Mouse (Mus musculus) intestine, embryonic 16.5 days (tissue): ENCODE measurements at regions not wholly inside any gene's neighbourhood (a gene's known extent, or its start where the extent isn't known, plus 50 kb on each side); places are given as distances from the start of the nearest gene placed in this dataset.
A peak's percentile ranks its signal among the peaks of the same experiment; 100 is the strongest.

Experiments used
- ATAC-seq: fragments of 200-750 bp; cut with Nextera tagmentation; 2 replicates; pipeline ENCODE4 v1.8.0; 2017; ENCODE audit warnings: moderate TSS enrichment, moderate library complexity
- H3K27ac ChIP-seq: fragments of 300-500 bp; sonication (generic); 2 replicates; pipeline ENCODE4 v1.5.1; 2014; ENCODE audit warnings: mild to moderate bottlenecking, low read length
- H3K27me3 ChIP-seq: fragments of 300-500 bp; sonication (generic); replicated peaks from 2 replicates; pipeline ENCODE4 v1.6.1; 2014; ENCODE audit warnings: low read length, control low read depth, mixed read lengths; ENCODE audit not compliant: control insufficient read depth, insufficient read depth
- H3K36me3 ChIP-seq: fragments of 300-500 bp; sonication (generic); 2 replicates; pipeline ENCODE4 v1.6.1; 2014; ENCODE audit warnings: low read length, control low read depth; ENCODE audit not compliant: control insufficient read depth, insufficient read depth
- H3K4me1 ChIP-seq: fragments of 300-500 bp; sonication (generic); 2 replicates; pipeline ENCODE4 v1.6.1; 2014; ENCODE audit warnings: low read length, control low read depth, mixed read lengths; ENCODE audit not compliant: control insufficient read depth, insufficient read depth
- H3K4me2 ChIP-seq: fragments of 300-500 bp; sonication (generic); 2 replicates; pipeline ENCODE4 v1.6.1; 2014; ENCODE audit warnings: low read depth, low read length, control low read depth
- H3K4me3 ChIP-seq: fragments of 300-500 bp; sonication (generic); 2 replicates; pipeline ENCODE4 v1.5.1; 2014; ENCODE audit warnings: mild to moderate bottlenecking, low read length
- H3K9ac ChIP-seq: fragments of 300-500 bp; sonication (generic); 2 replicates; pipeline ENCODE4 v1.6.1; 2014; ENCODE audit warnings: low read depth, low read length
- H3K9me3 ChIP-seq: fragments of 300-500 bp; sonication (generic); 2 replicates; pipeline ENCODE4 v1.6.1; 2016; ENCODE audit warnings: low read length, control low read depth; ENCODE audit not compliant: control insufficient read depth
- WGBS: fragments of 180-500 bp; shearing (Covaris S2); extraction: QIAGEN DNeasy Blood & Tissue Kit; methylation state at CpG from one replicate; pipeline ENCODE4 v1.1.7; 2014; 5-methylcytosine and 5-hydroxymethylcytosine counted together

GRCm38 (mm10) chr1:60639536-60639935, 72.6 kb upstream of the Raph1 start:
- Histone ChIP-seq H3K9ac (no peak overlapping the region), H3K9me3 (no peaks in the 10 kb centered on the region), H3K27ac (no peak overlapping the region), H3K36me3 (no peaks in the 10 kb centered on the region), H3K4me1 (no peaks in the 10 kb centered on the region; the same call in 1 of the 2 replicates), H3K27me3 (no peaks in the 10 kb centered on the region), H3K4me2 (no peak overlapping the region), H3K4me3 (no peak overlapping the region)
- WGBS, result 80% methylated on average over 2 of the region's 2 CpGs
- no peak for ATAC-seq

GRCm38 (mm10) chr1:60639059-60639458, 72.2 kb upstream of the Raph1 start:
- H3K4me1 ChIP-seq, result no peaks in the 10 kb centered on the region; the same call in 1 of the 2 replicates
- H3K9ac ChIP-seq, result no peak overlapping the region
- H3K9me3 ChIP-seq, result no peaks in the 10 kb centered on the region
- 63% methylated on average over 2 of the region's 2 CpGs for WGBS
- H3K36me3 ChIP-seq, result no peaks in the 10 kb centered on the region
- H3K4me2 ChIP-seq, result no peak overlapping the region
- no peaks in the 10 kb centered on the region for H3K27me3 ChIP-seq
- H3K27ac ChIP-seq, result no peak overlapping the region
- no peak for ATAC-seq
- no peak overlapping the region for H3K4me3 ChIP-seq

- 54% methylated on average over 3 of the region's 3 CpGs for WGBS
- ATAC-seq, result peak; percentile 63
- H3K27ac ChIP-seq, result no peak overlapping the region
Measured at GRCm38 (mm10) chr1:60636802-60637452, 70.0 kb upstream of the Raph1 start.

GRCm38 (mm10) chr1:60627786-60628453, 61.0 kb upstream of the Raph1 start:
- Histone ChIP-seq H3K9me3 (no peaks in the 10 kb centered on the region), H3K9ac (no peak overlapping the region), H3K27me3 (no peaks in the 10 kb centered on the region), H3K4me1 (peaks cover 14% of the 10 kb centered on the region; the same call in 1 of the 2 replicates), H3K36me3 (no peaks in the 10 kb centered on the region), H3K27ac (peak overlapping the region; percentile 9; the same call in 1 of the 2 replicates), H3K4me2 (no peak overlapping the region), H3K4me3 (no peak overlapping the region)
- WGBS, result 53% methylated on average over 9 of the region's 9 CpGs
- no peak for ATAC-seq

More at GRCm38 (mm10) chr1:60636802-60637452, 70.0 kb upstream of the Raph1 start:
- Histone ChIP-seq H3K27me3 (no peaks in the 10 kb centered on the region), H3K36me3 (no peaks in the 10 kb centered on the region), H3K9me3 (no peaks in the 10 kb centered on the region), H3K4me3 (no peak overlapping the region), H3K4me2 (no peak overlapping the region), H3K4me1 (no peaks in the 10 kb centered on the region), H3K9ac (no peak overlapping the region)

GRCm38 (mm10) chr1:60627367-60627766, 60.5 kb upstream of the Raph1 start:
- no peak overlapping the region for H3K4me3 ChIP-seq
- no peak for ATAC-seq
- WGBS, result 51% methylated on average over 4 of the region's 4 CpGs
- H3K27me3 ChIP-seq, result no peaks in the 10 kb centered on the region
- H3K4me1 ChIP-seq, result peaks cover 14% of the 10 kb centered on the region; the same call in 1 of the 2 replicates
- peak overlapping the region; percentile 9; the same call in 1 of the 2 replicates for H3K27ac ChIP-seq
- no peaks in the 10 kb centered on the region for H3K36me3 ChIP-seq
- no peaks in the 10 kb centered on the region for H3K9me3 ChIP-seq
- no peak overlapping the region for H3K9ac ChIP-seq
- no peak overlapping the region for H3K4me2 ChIP-seq

- no peak overlapping the region for H3K4me3 ChIP-seq
- no peaks in the 10 kb centered on the region for H3K9me3 ChIP-seq
- H3K27ac ChIP-seq, result no peak overlapping the region
- ATAC-seq, result no peak
- H3K27me3 ChIP-seq, result no peaks in the 10 kb centered on the region
- H3K36me3 ChIP-seq, result no peaks in the 10 kb centered on the region
- peaks cover 14% of the 10 kb centered on the region; the same call in 1 of the 2 replicates for H3K4me1 ChIP-seq
- H3K4me2 ChIP-seq, result no peak overlapping the region
- H3K9ac ChIP-seq, result no peak overlapping the region
- WGBS, result 79% methylated on average over 16 of the region's 17 CpGs
Measured at GRCm38 (mm10) chr1:60625698-60626486, 59.0 kb upstream of the Raph1 start.

GRCm38 (mm10) chr1:60624231-60624630, 57.3 kb upstream of the Raph1 start:
- WGBS, result 83% methylated on average over 4 of the region's 4 CpGs

GRCm38 (mm10) chr1:60623440-60624016, 56.6 kb upstream of the Raph1 start:
- no peak for ATAC-seq
- no peaks in the 10 kb centered on the region for H3K36me3 ChIP-seq
- H3K4me3 ChIP-seq, result no peak overlapping the region
- H3K4me2 ChIP-seq, result no peak overlapping the region
- 80% methylated on average over 3 of the region's 3 CpGs for WGBS
- H3K9ac ChIP-seq, result no peak overlapping the region
- H3K27ac ChIP-seq, result no peak overlapping the region
- peaks cover 14% of the 10 kb centered on the region; the same call in 1 of the 2 replicates for H3K4me1 ChIP-seq
- H3K9me3 ChIP-seq, result no peaks in the 10 kb centered on the region
- no peaks in the 10 kb centered on the region for H3K27me3 ChIP-seq

More at GRCm38 (mm10) chr1:60624231-60624630, 57.3 kb upstream of the Raph1 start:
- H3K27ac ChIP-seq, result no peak overlapping the region
- H3K4me2 ChIP-seq, result no peak overlapping the region
- no peak for ATAC-seq
- no peak overlapping the region for H3K9ac ChIP-seq
- no peaks in the 10 kb centered on the region for H3K9me3 ChIP-seq
- no peaks in the 10 kb centered on the region for H3K27me3 ChIP-seq
- no peaks in the 10 kb centered on the region for H3K36me3 ChIP-seq
- H3K4me3 ChIP-seq, result no peak overlapping the region
- H3K4me1 ChIP-seq, result peaks cover 14% of the 10 kb centered on the region; the same call in 1 of the 2 replicates

- WGBS, result 74% methylated on average over 3 of the region's 3 CpGs
- H3K4me3 ChIP-seq, result no peak overlapping the region
- no peak overlapping the region for H3K4me2 ChIP-seq
- no peaks in the 10 kb centered on the region for H3K4me1 ChIP-seq
- H3K27me3 ChIP-seq, result no peaks in the 10 kb centered on the region
- no peak overlapping the region for H3K9ac ChIP-seq
- H3K27ac ChIP-seq, result peak overlapping the region; percentile 85
- ATAC-seq, result peak; percentile 82
- no peaks in the 10 kb centered on the region for H3K9me3 ChIP-seq
- H3K36me3 ChIP-seq, result no peaks in the 10 kb centered on the region
Measured at GRCm38 (mm10) chr1:60621770-60622169, 54.9 kb upstream of the Raph1 start.
